Mouse (Mus musculus) ES-Bruce4 (cell line): Measurements from ENCODE around the gene Hrg. TPM values are rescaled to one million over a fixed set of nuclear protein-coding genes. Genes with fewer than 3 reads are reported as not detected.

ENCODE experiments used
- H3K27ac ChIP-seq: 2 replicates; pipeline ENCODE4 v1.5.1; 2012; ENCODE audit warnings: low read length, inconsistent platforms; ENCODE audit not compliant: insufficient read depth
- H3K27me3 ChIP-seq: 2 replicates; pipeline ENCODE4 v1.6.1; 2012; ENCODE audit warnings: mild to moderate bottlenecking, low read length, inconsistent platforms; ENCODE audit not compliant: control insufficient read depth, poor library complexity, insufficient read depth, severe bottlenecking
- H3K36me3 ChIP-seq: 2 replicates; pipeline ENCODE4 v1.6.1; 2012; ENCODE audit warnings: inconsistent platforms, mild to moderate bottlenecking, low read length, moderate library complexity; ENCODE audit not compliant: control insufficient read depth, poor library complexity, insufficient read depth, severe bottlenecking
- H3K4me1 ChIP-seq: one replicate; pipeline ENCODE4 v1.8.1; 2011; ENCODE audit warnings: low read length; ENCODE audit not compliant: control insufficient read depth, insufficient read depth
- H3K4me3 ChIP-seq: 2 replicates; pipeline ENCODE4 v1.5.1; 2011; ENCODE audit warnings: low read depth, mild to moderate bottlenecking, low read length
- H3K9ac ChIP-seq: 2 replicates; pipeline ENCODE4 v1.6.1; 2012; ENCODE audit warnings: low read depth, mild to moderate bottlenecking, inconsistent platforms; ENCODE audit not compliant: poor library complexity, severe bottlenecking
- H3K9me3 ChIP-seq: replicated peaks from 2 replicates; pipeline ENCODE4 v1.6.1; 2012; ENCODE audit warnings: mild to moderate bottlenecking, low read length, inconsistent platforms; ENCODE audit not compliant: control insufficient read depth, poor library complexity, insufficient read depth, severe bottlenecking
- CTCF ChIP-seq: IDR thresholded peaks from one replicate; pipeline ENCODE4 v1.8.1; 2011; ENCODE audit warnings: low read depth, low read length
- EP300 ChIP-seq: IDR thresholded peaks from 2 replicates; pipeline ENCODE4 v1.6.1; 2011; ENCODE audit warnings: low read depth, low read length; ENCODE audit not compliant: insufficient read depth
- POLR2A ChIP-seq: IDR thresholded peaks from one replicate; pipeline ENCODE4 v1.8.1; 2011; ENCODE audit warnings: low read length; ENCODE audit not compliant: insufficient read depth
- polyA plus RNA-seq: library from polyadenylated mRNA; stranded (reverse); fragments of >200 nt; gene quantifications from 2 replicates; pipeline ENCODE4 v1.2.4, GENCODE M21; 2011; ENCODE audit warnings: low read depth; ENCODE audit not compliant: missing spikeins, insufficient read depth, insufficient read length

Hrg gene
- not detected in 2 replicates for polyA plus RNA-seq

GRCm38 (mm10) chr16:22950840-22951395, at the start of gene Hrg:
Hrg (plus strand) TSS chr16:22951072.
- Histone ChIP-seq H3K9ac (no peak within 1 kb of the TSS), H3K4me3 (no peak within 1 kb of the TSS), H3K27ac (no peak within 1 kb of the TSS), H3K9me3 (no peaks in the 10 kb centered on the region), H3K36me3 (no peaks in the 10 kb centered on the region), H3K27me3 (no peaks in the 10 kb centered on the region), H3K4me1 (peaks cover 2% of the 10 kb centered on the region)
- TF ChIP-seq EP300: no peak
- no peak for TF ChIP-seq CTCF
- no peak for TF ChIP-seq POLR2A

DNA sequence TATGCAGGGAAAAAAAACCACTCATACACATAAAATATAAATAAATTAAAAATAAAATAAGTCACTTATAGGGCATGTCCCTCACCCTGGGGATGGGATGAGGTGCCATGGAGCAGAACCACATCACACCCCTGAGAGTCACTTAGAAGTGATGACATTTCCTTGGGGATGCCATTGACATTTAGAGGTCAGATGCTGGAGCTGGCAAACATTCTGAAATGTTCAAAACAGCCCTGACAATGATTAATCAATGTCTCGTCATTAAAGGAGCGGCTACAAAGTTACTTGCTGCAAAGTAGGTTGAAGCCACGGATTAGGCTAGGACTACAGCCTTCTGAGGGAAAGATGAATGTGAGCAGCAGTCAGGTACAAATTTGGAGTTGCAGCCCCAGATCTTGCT, 49.5 kb upstream of the Hrg start:
- peaks cover 2% of the 10 kb centered on the region for H3K4me1 ChIP-seq
- no peaks in the 10 kb centered on the region for H3K9me3 ChIP-seq
- H3K27ac ChIP-seq: no peak overlapping the region
- no peaks in the 10 kb centered on the region for H3K36me3 ChIP-seq
- no peak overlapping the region for H3K9ac ChIP-seq
- no peaks in the 10 kb centered on the region for H3K27me3 ChIP-seq
- H3K4me3 ChIP-seq: no peak overlapping the region
- TF ChIP-seq EP300 (no peak), POLR2A (no peak)

- Histone ChIP-seq H3K27ac (no peak overlapping the region), H3K27me3 (no peaks in the 10 kb centered on the region), H3K9me3 (no peaks in the 10 kb centered on the region), H3K36me3 (no peaks in the 10 kb centered on the region), H3K9ac (no peak overlapping the region), H3K4me3 (no peak overlapping the region), H3K4me1 (peaks cover 2% of the 10 kb centered on the region)
- TF ChIP-seq POLR2A (no peak), CTCF (no peak), EP300 (no peak)
Observed at GRCm38 (mm10) chr16:22909290-22909689, 41.6 kb upstream of the Hrg start.

DNA sequence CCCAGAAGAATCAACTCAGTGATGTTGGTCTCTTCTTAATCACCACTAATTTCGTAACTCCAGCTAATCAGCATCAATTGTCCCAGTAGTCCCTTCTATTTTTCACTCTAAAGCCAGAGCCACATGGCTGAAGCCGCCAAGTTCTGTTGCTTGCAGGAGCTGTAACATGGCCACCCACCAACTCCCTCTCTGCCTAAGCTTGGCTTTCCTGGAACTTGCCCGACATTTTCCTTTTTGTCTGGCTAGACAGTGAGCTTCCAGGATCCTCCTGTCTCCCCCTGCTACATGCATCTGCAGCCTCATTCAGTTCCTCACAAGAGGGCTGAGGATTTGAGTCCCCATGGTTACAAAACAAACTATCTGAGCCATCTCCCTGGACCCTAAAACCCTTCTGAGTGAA, 38.9 kb upstream of the Hrg start:
- Histone ChIP-seq H3K4me3 (no peak overlapping the region), H3K4me1 (no peaks in the 10 kb centered on the region), H3K27me3 (no peaks in the 10 kb centered on the region), H3K27ac (no peak overlapping the region), H3K9ac (no peak overlapping the region), H3K36me3 (no peaks in the 10 kb centered on the region), H3K9me3 (no peaks in the 10 kb centered on the region)
- TF ChIP-seq CTCF (no peak), EP300 (no peak), POLR2A (no peak)

- Histone ChIP-seq H3K27me3 (no peaks in the 10 kb centered on the region), H3K36me3 (no peaks in the 10 kb centered on the region), H3K27ac (no peak overlapping the region), H3K9ac (no peak overlapping the region), H3K9me3 (no peaks in the 10 kb centered on the region), H3K4me1 (no peaks in the 10 kb centered on the region), H3K4me3 (no peak overlapping the region)
- TF ChIP-seq POLR2A (no peak), CTCF (no peak), EP300 (no peak)
Observed at GRCm38 (mm10) chr16:22912886-22913285, 38.0 kb upstream of the Hrg start.

GRCm38 (mm10) chr16:22914276-22914675, 36.6 kb upstream of the Hrg start:
- Histone ChIP-seq H3K9ac (no peak overlapping the region), H3K4me3 (no peak overlapping the region), H3K4me1 (peaks cover 6% of the 10 kb centered on the region), H3K27ac (no peak overlapping the region), H3K36me3 (no peaks in the 10 kb centered on the region), H3K27me3 (no peaks in the 10 kb centered on the region), H3K9me3 (no peaks in the 10 kb centered on the region)
- TF ChIP-seq EP300 (no peak), POLR2A (no peak), CTCF (no peak)
